Mouse (Mus musculus) midbrain, embryonic 10.5 days (tissue): ENCODE data around the gene Barhl1. TPM values are rescaled to one million over a fixed set of nuclear protein-coding genes. Genes with fewer than 3 reads are reported as not detected.

Source experiments
- DNase-seq: peaks from one replicate; pipeline ENCODE4 v3.0.0-alpha.2; 2017; ENCODE audit warnings: low spot score
- H3K27ac ChIP-seq: fragments of 300-500 bp; sonication (generic); replicated peaks from 2 replicates; pipeline ENCODE4 v1.5.1; 2016; ENCODE audit warnings: mild to moderate bottlenecking
- H3K27me3 ChIP-seq: fragments of 300-500 bp; sonication (generic); 2 replicates; pipeline ENCODE4 v1.6.1; 2016; ENCODE audit warnings: low read depth, mild to moderate bottlenecking; ENCODE audit not compliant: poor library complexity, severe bottlenecking
- H3K36me3 ChIP-seq: fragments of 300-500 bp; sonication (generic); 2 replicates; pipeline ENCODE4 v1.6.1; 2016; ENCODE audit warnings: mild to moderate bottlenecking, moderate library complexity
- H3K4me1 ChIP-seq: fragments of 300-500 bp; sonication (generic); 2 replicates; pipeline ENCODE4 v1.6.1; 2016
- H3K4me3 ChIP-seq: fragments of 300-500 bp; sonication (generic); 2 replicates; pipeline ENCODE4 v1.5.1; 2016; ENCODE audit warnings: mild to moderate bottlenecking, moderate library complexity
- H3K9me3 ChIP-seq: fragments of 300-500 bp; sonication (generic); replicated peaks from 2 replicates; pipeline ENCODE4 v1.6.1; 2016; ENCODE audit warnings: mild to moderate bottlenecking
- WGBS: fragments of 180-500 bp; shearing (Covaris S2); methylation state at CpG from one replicate; pipeline ENCODE4 v1.1.7; 2016; 5-methylcytosine and 5-hydroxymethylcytosine counted together
- polyA plus RNA-seq: library from polyadenylated mRNA; unstranded; fragments of >200 nt; fragmentation: Nextera tagmentation; extraction: Ambion mirVana; gene quantifications from 2 replicates; pipeline ENCODE4 v1.2.1, GENCODE M21; 2016

The Barhl1 gene
- polyA plus RNA-seq: 10.9 and 13.8 TPM in 2 replicates

DNA sequence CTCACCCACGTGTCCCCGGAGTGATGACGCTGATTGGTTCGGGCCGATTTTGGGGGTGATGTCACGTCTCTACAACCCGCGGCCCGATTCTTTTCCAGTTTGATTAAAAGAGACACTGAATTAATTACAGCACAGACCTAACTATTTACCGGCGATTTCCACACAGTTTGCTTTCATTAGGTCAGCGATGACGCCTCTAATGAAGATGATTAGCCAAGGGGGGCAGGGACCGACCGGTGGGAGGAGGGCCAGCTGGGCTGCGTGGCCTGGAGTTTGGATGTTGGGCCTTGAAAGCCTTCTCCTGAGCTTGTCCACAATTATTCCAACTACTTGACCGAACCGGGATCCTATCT is at the start of gene Barhl1:
Gene Barhl1, minus strand, starts transcription at position 156 of the 353 bp plus-strand sequence.
- DNase-seq: peak; percentile 36
- Histone ChIP-seq H3K4me1 (peaks cover 51% of the 10 kb centered on the region), H3K9me3 (no peaks in the 10 kb centered on the region), H3K27ac (peak within 1 kb of the TSS; percentile 86), H3K27me3 (peaks cover 100% of the 10 kb centered on the region), H3K36me3 (no peaks in the 10 kb centered on the region), H3K4me3 (peak within 1 kb of the TSS; percentile 53)
- WGBS: 2% methylated on average over 18 of the region's 18 CpGs

DNA sequence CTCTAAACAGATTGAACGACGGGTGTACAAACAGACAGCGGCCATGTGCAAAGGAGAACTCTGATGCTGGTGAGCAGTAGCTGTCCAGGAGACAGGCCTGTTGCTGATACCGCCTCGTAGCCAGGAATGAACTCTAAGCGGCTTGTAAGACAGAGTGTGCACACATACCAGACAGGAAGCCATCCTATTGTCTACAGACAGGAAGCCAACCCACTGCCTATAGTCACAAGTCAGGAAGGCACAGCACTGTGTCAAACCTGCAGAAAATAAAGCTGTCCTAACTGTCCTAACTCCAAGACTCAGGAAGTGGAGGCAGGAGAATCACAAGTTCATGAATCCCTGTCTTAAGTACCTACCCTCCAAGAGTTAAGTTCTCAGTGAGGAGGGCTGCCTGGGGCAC is 47.1 kb upstream of the Barhl1 start:
- no peaks in the 10 kb centered on the region for H3K36me3 ChIP-seq
- no peak overlapping the region for H3K27ac ChIP-seq
- H3K27me3 ChIP-seq: peaks cover 61% of the 10 kb centered on the region
- no peaks in the 10 kb centered on the region for H3K9me3 ChIP-seq
- H3K4me1 ChIP-seq: peaks cover 14% of the 10 kb centered on the region
- no peak overlapping the region for H3K4me3 ChIP-seq
- no peak for DNase-seq
- WGBS: 92% methylated on average over 6 of the region's 6 CpGs

- no peaks in the 10 kb centered on the region for H3K36me3 ChIP-seq
- H3K9me3 ChIP-seq: no peaks in the 10 kb centered on the region
- no peak overlapping the region for H3K4me3 ChIP-seq
- WGBS: 76% methylated on average over 5 of the region's 5 CpGs
- H3K27me3 ChIP-seq: peaks cover 45% of the 10 kb centered on the region
- H3K4me1 ChIP-seq: peaks cover 10% of the 10 kb centered on the region
- no peak overlapping the region for H3K27ac ChIP-seq
- DNase-seq: no peak
Observed at GRCm38 (mm10) chr2:28961636-28962035, 45.2 kb upstream of the Barhl1 start.

DNA sequence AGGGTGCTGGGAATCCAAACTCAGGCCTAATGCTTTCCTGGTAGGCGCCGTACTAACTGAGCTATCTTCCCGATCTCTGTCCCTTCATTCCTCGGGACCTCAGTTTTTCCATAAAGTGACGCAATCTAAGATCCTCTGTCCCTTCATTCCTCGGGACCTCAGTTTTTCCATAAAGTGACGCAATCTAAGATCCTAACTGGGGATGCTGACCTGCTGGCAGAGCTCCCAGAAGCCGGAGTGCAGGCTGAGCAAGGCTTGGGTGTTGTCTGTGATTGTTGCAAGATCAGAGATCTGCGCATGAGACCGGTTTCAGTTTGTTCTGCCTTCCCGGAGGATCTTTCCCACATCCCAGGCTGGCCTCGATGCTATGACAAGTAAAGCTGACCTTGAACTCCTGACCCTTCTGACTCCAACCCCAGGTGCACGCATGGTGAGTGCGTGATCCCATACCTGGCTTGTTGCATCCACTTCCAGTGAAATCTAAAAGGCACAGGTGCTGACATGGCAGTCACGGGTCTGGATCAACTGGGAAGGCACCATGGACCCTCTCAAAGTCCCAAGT is 44.6 kb upstream of the Barhl1 start:
- DNase-seq: no peak
- Histone ChIP-seq H3K4me3 (no peak overlapping the region), H3K9me3 (no peaks in the 10 kb centered on the region), H3K27ac (no peak overlapping the region), H3K27me3 (peaks cover 39% of the 10 kb centered on the region), H3K4me1 (peaks cover 4% of the 10 kb centered on the region; the same call in 1 of the 2 replicates), H3K36me3 (no peaks in the 10 kb centered on the region)
- 89% methylated on average over 15 of the region's 15 CpGs for WGBS

- Histone ChIP-seq H3K4me1 (peaks cover 16% of the 10 kb centered on the region), H3K4me3 (no peak overlapping the region), H3K9me3 (no peaks in the 10 kb centered on the region), H3K36me3 (no peaks in the 10 kb centered on the region), H3K27ac (no peak overlapping the region), H3K27me3 (peaks cover 26% of the 10 kb centered on the region)
- DNase-seq: no peak
- WGBS: 90% methylated on average over 4 of the region's 4 CpGs
Observed at GRCm38 (mm10) chr2:28956874-28957273, 40.4 kb upstream of the Barhl1 start.

DNA sequence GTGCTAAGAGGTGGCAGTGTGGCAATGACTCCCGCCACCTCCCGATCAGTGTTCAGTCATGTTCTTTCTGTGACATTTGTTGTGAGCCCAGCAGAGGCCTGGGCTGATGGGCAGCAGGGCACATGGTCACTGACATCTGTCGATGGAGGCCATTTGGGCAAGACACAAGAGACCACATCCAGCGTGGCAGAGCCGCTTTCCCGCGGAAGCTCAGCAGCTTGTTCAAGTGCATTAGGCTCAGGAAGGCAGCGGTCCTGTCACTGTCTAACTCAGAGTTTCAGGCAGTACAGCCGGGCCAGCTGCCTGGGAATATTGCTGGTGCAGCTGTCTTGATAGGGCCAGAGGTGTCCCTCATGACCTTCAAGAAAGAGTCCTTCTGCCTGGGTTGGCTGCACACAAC is 38.1 kb upstream of the Barhl1 start:
- peaks cover 32% of the 10 kb centered on the region for H3K27me3 ChIP-seq
- peaks cover 16% of the 10 kb centered on the region for H3K4me1 ChIP-seq
- H3K36me3 ChIP-seq: no peaks in the 10 kb centered on the region
- H3K27ac ChIP-seq: no peak overlapping the region
- no peak overlapping the region for H3K4me3 ChIP-seq
- WGBS: 84% methylated on average over 9 of the region's 9 CpGs
- no peaks in the 10 kb centered on the region for H3K9me3 ChIP-seq
- DNase-seq: peak; percentile 35

DNA sequence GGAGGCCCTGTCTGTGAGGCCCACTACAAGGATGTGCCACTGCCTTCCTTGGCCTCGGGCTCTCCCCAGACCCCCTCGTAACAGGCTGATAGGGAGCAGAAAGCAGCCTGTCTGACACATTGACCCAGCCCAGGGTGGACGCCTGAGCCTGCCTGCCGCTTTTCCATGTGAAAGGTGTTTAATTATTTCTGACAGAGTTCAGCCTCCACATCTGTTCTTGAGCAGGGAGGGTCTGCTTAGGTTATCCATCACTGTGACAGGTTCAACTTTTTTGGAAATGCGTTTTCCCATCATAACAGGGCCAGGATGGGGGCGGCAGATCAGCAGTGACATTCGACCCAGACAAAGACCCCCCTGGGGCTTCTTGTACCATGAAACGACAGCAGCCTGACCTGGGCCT is 36.5 kb upstream of the Barhl1 start:
- Histone ChIP-seq H3K27me3 (peaks cover 34% of the 10 kb centered on the region), H3K27ac (no peak overlapping the region; the same call in 1 of the 2 replicates)
- WGBS: 66% methylated on average over 8 of the region's 8 CpGs

DNA sequence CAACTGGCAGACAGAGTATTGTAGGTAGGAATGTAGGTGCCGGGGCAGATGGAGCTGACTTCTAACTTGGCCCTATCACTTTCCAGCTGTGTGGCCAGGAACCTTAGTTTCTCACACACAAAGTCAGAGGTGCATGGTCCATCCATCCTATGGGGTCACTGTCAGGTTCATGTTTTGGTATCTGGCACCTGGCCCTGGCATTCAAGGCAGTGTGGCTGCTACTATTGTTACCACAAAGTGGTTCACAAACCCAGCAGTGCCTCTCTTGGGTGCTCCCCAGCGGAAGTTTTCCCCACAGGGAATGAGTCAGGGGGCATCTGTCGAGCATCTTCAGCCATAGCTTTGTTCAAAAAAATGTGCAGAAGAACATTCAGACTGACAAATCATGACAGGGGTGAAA is 29.8 kb upstream of the Barhl1 start:
- WGBS: 94% methylated on average over 3 of the region's 3 CpGs
- Histone ChIP-seq H3K9me3 (no peaks in the 10 kb centered on the region), H3K27ac (no peak overlapping the region), H3K27me3 (peaks cover 45% of the 10 kb centered on the region), H3K4me3 (no peak overlapping the region), H3K36me3 (no peaks in the 10 kb centered on the region), H3K4me1 (peaks cover 33% of the 10 kb centered on the region)
- DNase-seq: no peak

More for the DNA sequence above, 36.5 kb upstream of the Barhl1 start:
- no peak for DNase-seq
- Histone ChIP-seq H3K9me3 (no peaks in the 10 kb centered on the region), H3K4me3 (no peak overlapping the region), H3K36me3 (no peaks in the 10 kb centered on the region), H3K4me1 (peaks cover 19% of the 10 kb centered on the region)

GRCm38 (mm10) chr2:28945388-28945787 is 28.9 kb upstream of the Barhl1 start:
- Histone ChIP-seq H3K4me3 (no peak overlapping the region), H3K9me3 (no peaks in the 10 kb centered on the region), H3K36me3 (no peaks in the 10 kb centered on the region), H3K27ac (no peak overlapping the region), H3K4me1 (peaks cover 33% of the 10 kb centered on the region), H3K27me3 (peaks cover 49% of the 10 kb centered on the region)
- no peak for DNase-seq
- 79% methylated on average over 6 of the region's 6 CpGs for WGBS

- Histone ChIP-seq H3K27me3 (peaks cover 53% of the 10 kb centered on the region), H3K4me3 (no peak overlapping the region; the same call in 1 of the 2 replicates), H3K36me3 (no peaks in the 10 kb centered on the region), H3K4me1 (peaks cover 40% of the 10 kb centered on the region), H3K27ac (peak overlapping the region; percentile 28; the same call in 1 of the 2 replicates), H3K9me3 (no peaks in the 10 kb centered on the region)
- DNase-seq: no peak
- WGBS: 66% methylated on average over 30 of the region's 30 CpGs
Observed at GRCm38 (mm10) chr2:28943666-28944516, 27.4 kb upstream of the Barhl1 start.

GRCm38 (mm10) chr2:28938997-28939396 is 22.5 kb upstream of the Barhl1 start:
- no peak overlapping the region for H3K27ac ChIP-seq

DNA sequence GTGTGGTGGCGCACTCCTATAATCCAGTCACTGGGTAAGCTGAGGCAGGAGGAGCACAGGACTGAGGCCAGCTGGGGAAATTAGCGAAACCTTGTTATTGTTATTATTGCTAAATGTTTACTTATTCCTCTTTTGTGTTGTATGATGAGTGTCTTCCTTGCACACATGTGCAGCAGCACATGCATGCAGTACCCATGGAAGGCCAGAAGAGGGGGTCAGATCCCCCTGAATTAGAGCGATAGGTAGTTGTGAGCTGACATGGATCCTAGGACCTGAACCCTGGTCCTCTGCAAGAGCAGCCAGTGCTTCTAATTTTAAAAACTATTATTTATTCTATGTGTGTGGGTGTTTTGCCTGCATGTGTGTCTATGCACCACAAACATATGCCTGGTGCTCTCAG is 14.1 kb upstream of the Barhl1 start:
- H3K36me3 ChIP-seq: no peaks in the 10 kb centered on the region
- WGBS: 93% methylated on average over 3 of the region's 3 CpGs
- no peak for DNase-seq
- peaks cover 7% of the 10 kb centered on the region for H3K4me1 ChIP-seq
- no peaks in the 10 kb centered on the region for H3K9me3 ChIP-seq
- H3K27me3 ChIP-seq: peaks cover 47% of the 10 kb centered on the region
- no peak overlapping the region for H3K27ac ChIP-seq
- no peak overlapping the region for H3K4me3 ChIP-seq

More at GRCm38 (mm10) chr2:28938997-28939396, 22.5 kb upstream of the Barhl1 start:
- no peaks in the 10 kb centered on the region for H3K9me3 ChIP-seq
- H3K4me1 ChIP-seq: peaks cover 27% of the 10 kb centered on the region
- peaks cover 29% of the 10 kb centered on the region for H3K27me3 ChIP-seq
- H3K4me3 ChIP-seq: no peak overlapping the region
- WGBS: 87% methylated on average over 7 of the region's 7 CpGs
- no peak for DNase-seq
- H3K36me3 ChIP-seq: no peaks in the 10 kb centered on the region

DNA sequence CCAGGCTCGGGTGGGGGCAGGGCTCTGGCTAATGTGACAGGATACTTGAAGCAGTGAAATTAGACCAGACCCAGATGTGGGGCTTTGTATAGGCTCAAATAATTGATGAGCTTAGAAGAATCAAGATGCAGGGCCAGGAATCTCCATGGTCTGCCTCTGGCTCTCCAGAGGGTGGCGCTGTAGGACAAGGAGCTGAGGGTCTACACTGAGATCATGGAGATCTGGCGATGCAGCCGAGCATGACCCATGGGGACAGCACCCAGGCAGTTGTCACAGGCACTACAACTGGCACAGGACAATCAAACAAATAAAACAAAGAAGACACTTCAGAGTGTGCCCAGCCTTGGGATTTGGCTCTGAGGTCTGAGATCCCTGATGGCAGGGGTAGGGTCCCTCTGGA is 7.4 kb upstream of the Barhl1 start:
- no peak overlapping the region for H3K27ac ChIP-seq
- peaks cover 8% of the 10 kb centered on the region; the same call in 1 of the 2 replicates for H3K4me1 ChIP-seq
- no peaks in the 10 kb centered on the region for H3K9me3 ChIP-seq
- H3K27me3 ChIP-seq: peaks cover 94% of the 10 kb centered on the region
- H3K36me3 ChIP-seq: no peaks in the 10 kb centered on the region
- DNase-seq: peak; percentile 84
- WGBS: 2% methylated on average over 4 of the region's 4 CpGs
- no peak overlapping the region for H3K4me3 ChIP-seq
